Mouse (Mus musculus): Measurements from ENCODE around the gene Rgma.

Gene Rgma

GRCm38 (mm10) chr7:73375257-73376100 lies at the start of gene Rgma:
TSS of gene Rgma (plus strand) at chr7:73375509.
- in situ Hi-C loops (cut with MboI), result no loop called here

GRCm38 (mm10) chr7:73326236-73326635 lies 49.1 kb upstream of the Rgma start:
- in situ Hi-C loops (cut with MboI), result no loop called here

GRCm38 (mm10) chr7:73326680-73327079 lies 48.6 kb upstream of the Rgma start:
- in situ Hi-C loops (cut with MboI), result no loop called here

DNA sequence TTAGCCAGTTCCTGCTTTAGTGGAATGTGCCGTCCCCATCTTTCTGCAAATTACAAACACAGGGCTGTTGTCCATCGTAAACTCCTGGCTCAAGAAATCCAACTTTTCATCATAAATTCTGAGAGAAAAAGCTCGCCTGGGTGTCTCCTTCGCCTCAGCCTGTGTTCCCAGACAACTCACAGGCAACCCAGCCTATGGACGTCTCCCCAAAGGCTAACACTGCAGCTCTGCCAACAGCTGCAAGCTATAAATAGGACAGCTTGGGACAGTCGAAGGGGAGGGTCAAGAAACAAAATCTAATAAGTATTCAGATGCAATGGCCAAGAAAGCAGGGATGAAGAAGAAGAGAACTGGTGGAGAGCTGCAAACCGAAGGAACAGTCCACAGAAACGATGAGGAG lies 48.1 kb upstream of the Rgma start:
- in situ Hi-C loops (cut with MboI), result no loop called here

- in situ Hi-C loops (cut with MboI), result no loop called here
Measured at GRCm38 (mm10) chr7:73327652-73328051, 47.7 kb upstream of the Rgma start.

DNA sequence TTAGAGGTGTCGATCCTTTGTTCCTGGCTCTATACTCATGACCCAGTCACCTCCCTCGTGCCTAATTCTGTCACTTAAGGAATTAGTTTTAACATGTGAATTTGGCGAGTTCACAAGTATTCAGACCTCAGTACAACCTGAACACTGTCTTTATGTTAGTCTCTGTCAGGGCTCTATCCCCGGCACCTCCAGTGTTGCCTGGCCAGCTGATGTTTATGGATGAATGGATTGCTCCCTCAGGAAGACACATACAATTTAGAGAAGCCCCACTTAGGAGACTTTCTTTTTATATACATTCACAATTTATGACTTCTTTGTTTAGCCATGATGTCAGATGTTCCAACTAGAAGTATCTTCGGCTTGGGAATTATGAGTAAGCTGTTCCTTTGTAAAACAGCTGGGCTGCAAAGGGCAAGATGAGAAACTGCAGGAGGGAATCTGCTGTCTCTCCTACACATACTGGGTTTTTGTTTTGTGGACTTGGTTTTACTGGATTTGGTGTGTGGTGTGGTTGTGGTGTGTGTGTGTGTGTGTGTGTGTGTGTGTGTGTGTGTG lies 46.6 kb upstream of the Rgma start:
- in situ Hi-C loops (cut with MboI), result no loop called here

GRCm38 (mm10) chr7:73330754-73331153 lies 44.6 kb upstream of the Rgma start:
- in situ Hi-C loops (cut with MboI), result no loop called here

- in situ Hi-C loops (cut with MboI), result no loop called here
Measured at GRCm38 (mm10) chr7:73331645-73332044, 43.7 kb upstream of the Rgma start.

GRCm38 (mm10) chr7:73333398-73333988 lies 41.8 kb upstream of the Rgma start:
- in situ Hi-C loops (cut with MboI), result no loop called here

DNA sequence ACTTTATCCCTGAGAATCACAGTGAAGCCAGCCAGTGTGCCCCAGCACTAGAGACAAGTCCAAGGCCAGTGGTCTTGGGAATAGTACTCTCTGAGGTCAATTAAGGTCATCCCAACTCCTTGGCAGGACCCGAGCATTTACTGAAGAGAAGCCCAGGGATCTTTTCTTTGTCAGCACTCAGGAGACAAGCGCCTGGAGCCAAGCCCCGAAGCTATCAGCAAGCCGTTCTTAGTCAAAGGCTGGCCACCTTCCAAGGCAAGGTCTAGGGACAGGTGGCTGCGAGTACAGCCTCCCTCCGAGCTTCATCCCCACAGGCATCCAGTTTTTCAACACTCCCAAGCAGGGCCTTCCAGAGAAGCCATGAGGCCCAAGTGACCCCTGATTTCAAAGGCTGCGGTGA lies 40.4 kb upstream of the Rgma start:
- in situ Hi-C loops (cut with MboI), result no loop called here

DNA sequence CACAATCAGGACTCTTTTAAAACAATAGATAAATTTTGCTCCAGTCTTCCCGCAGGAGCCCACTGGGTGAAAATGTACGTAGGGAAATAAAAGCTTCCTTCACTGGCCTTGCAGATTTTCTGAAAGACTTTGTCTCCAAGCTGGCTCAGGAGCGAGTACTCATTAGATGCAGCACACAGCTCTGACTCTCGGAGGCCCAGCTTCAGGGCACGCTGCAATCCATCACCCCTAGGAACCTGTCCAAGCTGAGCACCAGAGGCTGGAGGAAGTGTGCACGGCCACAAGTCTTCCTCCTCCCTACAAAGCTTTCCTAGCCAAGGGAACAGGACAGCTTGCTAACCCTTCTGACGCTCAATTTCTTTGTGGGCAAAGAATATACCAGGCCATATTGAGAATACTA lies 38.9 kb upstream of the Rgma start:
- in situ Hi-C loops (cut with MboI), result no loop called here

DNA sequence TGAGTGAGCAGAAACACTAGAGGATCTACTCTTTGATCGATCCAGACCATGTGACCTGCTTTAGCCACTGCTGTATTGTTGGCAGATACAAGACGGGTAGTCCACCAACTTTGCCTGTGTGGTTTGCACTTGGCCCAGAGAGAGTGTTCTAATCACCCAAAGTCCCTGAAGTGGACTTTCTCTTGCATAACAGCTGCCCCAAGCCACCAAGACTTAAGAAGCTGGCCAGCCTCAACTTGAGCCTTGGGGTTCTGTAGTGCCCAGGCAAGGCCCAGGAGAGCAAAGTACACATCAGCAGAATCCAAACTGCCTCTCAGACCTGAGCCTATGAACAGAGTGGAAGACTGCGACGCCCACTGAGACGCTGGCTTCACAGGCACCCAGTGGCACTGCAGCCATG lies 37.0 kb upstream of the Rgma start:
- in situ Hi-C loops (cut with MboI), result no loop called here

DNA sequence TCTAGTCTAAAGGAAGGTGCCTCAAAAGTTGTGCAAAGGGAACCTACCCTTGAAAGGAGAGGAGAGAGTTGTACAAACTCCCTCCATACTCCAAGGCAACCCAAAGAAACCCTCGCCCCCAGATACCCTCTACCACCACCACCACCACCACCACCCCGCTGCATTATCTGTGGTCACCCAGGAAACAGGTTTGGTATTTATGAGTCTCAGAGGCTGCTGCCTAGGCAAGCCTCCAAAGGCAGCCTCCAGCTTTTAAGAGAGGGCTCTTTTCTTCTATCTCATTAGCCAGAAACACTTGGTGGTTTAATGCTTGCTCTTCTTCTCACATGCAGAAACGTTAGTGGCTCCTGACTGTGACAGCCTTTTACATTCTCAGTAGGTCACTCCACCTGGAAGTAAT lies 31.5 kb upstream of the Rgma start:
- in situ Hi-C loops (cut with MboI), result no loop called here

GRCm38 (mm10) chr7:73348585-73349124 lies 26.7 kb upstream of the Rgma start:
- in situ Hi-C loops (cut with MboI), result no loop called here

GRCm38 (mm10) chr7:73349158-73349557 lies 26.2 kb upstream of the Rgma start:
- in situ Hi-C loops (cut with MboI), result no loop called here

DNA sequence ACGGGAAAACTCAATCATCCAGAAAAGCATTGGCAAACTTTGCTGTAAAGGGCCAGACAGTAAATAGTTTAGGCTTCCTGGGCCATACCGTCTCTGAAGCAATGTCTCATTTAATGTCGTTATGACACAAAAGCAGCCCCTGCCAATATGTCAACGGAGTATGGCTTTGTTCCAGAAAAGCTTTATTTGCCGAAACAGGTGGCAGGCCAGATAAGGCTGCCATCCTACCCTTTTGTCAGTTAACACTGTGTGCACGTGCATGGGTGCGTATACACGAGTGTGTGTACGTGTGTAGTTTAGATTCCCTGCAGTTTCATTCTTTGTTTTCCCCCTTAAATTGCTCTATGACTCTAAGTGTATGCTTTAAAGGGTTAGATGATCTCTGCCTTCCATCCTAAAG lies 20.1 kb upstream of the Rgma start:
- in situ Hi-C loops (cut with MboI), result no loop called here

GRCm38 (mm10) chr7:73356901-73357300 lies 18.4 kb upstream of the Rgma start:
- in situ Hi-C loops (cut with MboI), result no loop called here

DNA sequence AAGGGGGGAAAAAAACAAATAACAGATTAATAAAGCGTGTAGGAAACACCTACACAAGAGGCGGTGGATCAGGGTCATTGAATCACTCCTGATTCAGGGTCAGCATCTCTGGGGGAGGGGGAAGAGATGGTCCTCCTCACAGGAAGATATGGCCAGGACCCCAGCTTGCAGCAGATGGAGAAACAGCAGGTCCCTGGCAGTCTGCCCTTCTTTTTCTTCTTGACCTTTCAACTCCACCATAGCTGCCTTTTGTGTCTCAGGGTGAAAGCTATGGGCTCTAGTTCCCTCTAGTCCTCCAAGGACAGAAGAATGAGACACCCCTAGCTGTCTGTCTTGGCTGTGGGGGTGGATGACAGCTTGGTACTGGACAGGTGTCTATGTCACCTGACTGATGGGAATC lies 17.7 kb upstream of the Rgma start:
- in situ Hi-C loops (cut with MboI), result no loop called here

- in situ Hi-C loops (cut with MboI), result no loop called here
Measured at GRCm38 (mm10) chr7:73365511-73365910, 9.8 kb upstream of the Rgma start.

- in situ Hi-C loops (cut with MboI), result no loop called here
Measured at GRCm38 (mm10) chr7:73365965-73366364, 9.3 kb upstream of the Rgma start.

DNA sequence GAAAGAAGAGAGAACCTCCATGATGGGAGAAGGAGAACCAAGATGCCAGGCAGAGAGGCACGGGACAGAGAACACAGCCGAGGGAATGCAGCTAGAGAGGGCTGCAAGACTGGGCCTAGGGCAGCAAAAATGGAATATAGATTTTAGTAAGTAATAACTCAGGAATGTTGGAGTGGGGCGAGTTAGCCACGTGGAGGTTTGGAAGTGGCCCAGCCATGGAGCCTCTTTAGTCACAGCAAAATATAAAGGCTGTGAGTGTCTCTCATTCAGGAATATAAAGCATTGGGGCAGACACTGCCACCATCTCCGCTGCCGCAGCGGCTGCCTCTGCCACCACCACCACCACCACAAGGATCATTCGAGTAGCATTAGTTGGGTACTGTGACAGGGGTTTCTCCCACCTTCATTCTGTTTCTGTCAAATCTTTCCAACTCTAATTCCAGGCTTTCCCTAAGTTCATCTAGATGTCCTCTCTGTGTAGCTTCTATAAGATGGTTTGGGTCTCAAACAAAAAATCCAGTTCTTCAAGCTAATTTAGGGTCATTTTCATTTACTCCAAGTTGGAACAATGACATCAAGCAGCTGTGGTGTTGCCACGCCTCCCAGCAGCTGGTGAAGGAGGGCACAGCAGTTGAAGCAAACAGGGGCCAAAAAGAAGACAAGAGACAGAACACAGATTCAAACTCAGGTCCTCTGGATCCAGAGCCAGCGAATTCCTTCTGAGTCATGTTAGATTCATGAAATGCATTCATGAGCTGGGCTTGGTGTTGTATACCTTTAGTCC lies 7.4 kb upstream of the Rgma start:
- in situ Hi-C loops (cut with MboI), result no loop called here

GRCm38 (mm10) chr7:73369992-73370391 lies 5.3 kb upstream of the Rgma start:
- in situ Hi-C loops (cut with MboI), result no loop called here

Data from mature B cell (primary cell).